Mouse (Mus musculus) myocyte (in vitro differentiated cells): ENCODE measurements around the gene Herc3. TPM values are rescaled to one million over a fixed set of nuclear protein-coding genes. Genes with fewer than 3 reads are reported as not detected.

ENCODE experiments used
- H3K27me3 ChIP-seq: one replicate; pipeline ENCODE4 v1.6.1; 2011; ENCODE audit not compliant: control insufficient read depth, insufficient read depth, insufficient read length
- H3K36me3 ChIP-seq: one replicate; pipeline ENCODE4 v1.6.1; 2011; ENCODE audit not compliant: control insufficient read depth, insufficient read depth
- H3K4me2 ChIP-seq: one replicate; pipeline ENCODE4 v1.6.1; 2011; ENCODE audit warnings: low read depth, control low read depth
- H3K4me3 ChIP-seq: one replicate; pipeline ENCODE4 v1.5.1; 2011; ENCODE audit warnings: mild to moderate bottlenecking, control low read depth, moderate library complexity
- H3K79me2 ChIP-seq: one replicate; pipeline ENCODE4 v1.6.1; 2011; ENCODE audit not compliant: control insufficient read depth, insufficient read depth
- H3ac ChIP-seq: one replicate; pipeline ENCODE4 v1.6.1; 2011; ENCODE audit not compliant: control insufficient read depth, insufficient read length
- CEBPB ChIP-seq: IDR thresholded peaks from 2 replicates; pipeline ENCODE4 v1.6.1; 2011; ENCODE audit warnings: mild to moderate bottlenecking, moderate library complexity; ENCODE audit not compliant: poor library complexity, insufficient read depth, severe bottlenecking
- E2F4 ChIP-seq: IDR thresholded peaks from one replicate; pipeline ENCODE4 v1.6.1; 2011; ENCODE audit warnings: mild to moderate bottlenecking, control low read depth, moderate library complexity; ENCODE audit not compliant: insufficient read depth
- MAX ChIP-seq: IDR thresholded peaks from one replicate; pipeline ENCODE4 v1.6.1; 2011; ENCODE audit warnings: low read depth, mild to moderate bottlenecking, control low read depth
- MYOD1 ChIP-seq, 3 experiments: IDR thresholded peaks; one replicate each; pipeline ENCODE4 v1.6.1; 2011; ENCODE audit warnings: control low read depth in 2 of 3, low read depth in 2 of 3, mild to moderate bottlenecking in 2 of 3, moderate library complexity in 1 of 3; ENCODE audit not compliant: insufficient read length in 2 of 3, control insufficient read depth in 1 of 3
- MYOG ChIP-seq, 3 experiments: IDR thresholded peaks; one replicate each; pipeline ENCODE4 v1.6.1; 2011; ENCODE audit warnings: control low read depth in 2 of 3, low read depth in 2 of 3, mild to moderate bottlenecking in 2 of 3; ENCODE audit not compliant: insufficient read length in 2 of 3, control insufficient read depth in 1 of 3, insufficient read depth in 1 of 3
- POLR2A ChIP-seq: IDR thresholded peaks from one replicate; pipeline ENCODE4 v1.6.1; 2011; ENCODE audit warnings: low read depth, mild to moderate bottlenecking, control low read depth, moderate library complexity; ENCODE audit not compliant: insufficient read length
- POLR2AphosphoS2 ChIP-seq: IDR thresholded peaks from one replicate; pipeline ENCODE4 v1.6.1; 2011; ENCODE audit warnings: low read depth, control low read depth; ENCODE audit not compliant: insufficient read length
- REST ChIP-seq: IDR thresholded peaks from one replicate; pipeline ENCODE4 v1.6.1; 2011; ENCODE audit warnings: mild to moderate bottlenecking, control low read depth, moderate library complexity; ENCODE audit not compliant: insufficient read depth, insufficient read length
- SRF ChIP-seq: IDR thresholded peaks from one replicate; pipeline ENCODE4 v1.6.1; 2011; ENCODE audit warnings: low read depth; ENCODE audit not compliant: control insufficient read depth, insufficient read length
- TCF12 ChIP-seq: IDR thresholded peaks from one replicate; pipeline ENCODE4 v1.6.1; 2011; ENCODE audit warnings: mild to moderate bottlenecking, control low read depth; ENCODE audit not compliant: poor library complexity, insufficient read depth, severe bottlenecking
- TCF3 ChIP-seq: IDR thresholded peaks from one replicate; pipeline ENCODE4 v1.6.1; 2011; ENCODE audit warnings: low read depth, control low read depth; ENCODE audit not compliant: insufficient read length
- USF1 ChIP-seq: IDR thresholded peaks from one replicate; pipeline ENCODE4 v1.6.1; 2011; ENCODE audit warnings: low read depth, mild to moderate bottlenecking, control low read depth, moderate library complexity
- polyA plus RNA-seq: library from polyadenylated mRNA; unstranded; fragments of >200 nt; fragmentation: generic; extraction: Trizol; gene quantifications from one replicate; pipeline ENCODE4 v1.2.1, GENCODE M21; 2012; ENCODE audit warnings: missing spikeins

Herc3 gene
- polyA plus RNA-seq, 1 experiment = 4.5 TPM

DNA sequence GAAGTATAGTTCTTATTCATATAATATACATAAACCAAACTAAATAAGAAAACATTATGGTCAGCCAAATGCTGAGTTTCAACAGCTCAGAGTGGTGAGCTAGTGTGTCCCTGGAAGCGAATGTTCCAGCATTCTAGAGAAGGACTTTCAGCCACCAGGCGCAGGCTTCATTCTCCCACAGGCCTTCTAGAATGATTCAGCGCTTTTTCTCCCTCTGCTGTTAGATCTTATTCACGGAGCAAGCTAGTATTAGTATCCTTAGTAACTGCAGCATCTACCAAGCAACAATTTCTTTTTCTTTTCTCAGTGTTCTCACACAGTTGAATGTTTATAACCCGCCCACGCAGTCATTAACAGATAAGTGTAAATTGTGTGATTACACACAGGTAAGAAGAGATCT, 51.0 kb downstream of the Herc3 start:
- TF ChIP-seq SRF = no peak
- no peak for TF ChIP-seq TCF12
- no peak for TF ChIP-seq CEBPB
- no peak for TF ChIP-seq MYOG (IDR thresholded peaks at IDR 0.05; ENCODE audit: control insufficient read depth in 1 of 3, insufficient read depth in 1 of 3, insufficient read length in 2 of 3, low read depth in 2 of 3)
- no peak for TF ChIP-seq MAX
- no peak for TF ChIP-seq POLR2A
- TF ChIP-seq TCF3 = no peak
- no peak for TF ChIP-seq E2F4
- TF ChIP-seq USF1 = no peak
- no peak for TF ChIP-seq POLR2AphosphoS2
- no peak for TF ChIP-seq REST
- H3K27me3 ChIP-seq = no peaks in the 10 kb centered on the region
- H3K79me2 ChIP-seq = no peaks in the 10 kb centered on the region
- no peaks in the 10 kb centered on the region for H3K36me3 ChIP-seq
- no peak overlapping the region for H3K4me2 ChIP-seq
- H3ac ChIP-seq = no peak overlapping the region
- no peak overlapping the region for H3K4me3 ChIP-seq

DNA sequence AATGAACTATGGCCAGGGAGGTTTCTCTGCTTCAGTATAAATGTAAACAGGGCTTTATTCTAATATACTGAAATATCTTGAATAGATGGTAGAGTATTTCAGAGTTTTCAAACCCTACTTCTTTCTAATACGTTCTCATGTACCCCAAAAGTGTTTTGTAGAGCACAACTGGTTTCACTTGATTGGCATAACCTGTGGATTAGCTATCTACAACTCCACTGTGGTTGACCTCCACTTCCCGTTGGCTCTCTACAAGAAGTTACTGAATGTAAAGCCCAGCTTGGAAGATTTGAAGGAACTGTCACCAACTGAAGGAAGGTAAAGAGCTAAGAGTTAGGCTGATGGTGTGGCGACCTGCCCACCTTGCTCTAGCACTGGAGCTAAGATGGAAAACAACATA, 58.7 kb downstream of the Herc3 start:
- no peak overlapping the region for H3K4me3 ChIP-seq
- no peaks in the 10 kb centered on the region for H3K79me2 ChIP-seq
- TF ChIP-seq TCF3 = no peak
- H3K27me3 ChIP-seq = no peaks in the 10 kb centered on the region
- H3K36me3 ChIP-seq = no peaks in the 10 kb centered on the region
- H3ac ChIP-seq = no peak overlapping the region
- no peak overlapping the region for H3K4me2 ChIP-seq

DNA sequence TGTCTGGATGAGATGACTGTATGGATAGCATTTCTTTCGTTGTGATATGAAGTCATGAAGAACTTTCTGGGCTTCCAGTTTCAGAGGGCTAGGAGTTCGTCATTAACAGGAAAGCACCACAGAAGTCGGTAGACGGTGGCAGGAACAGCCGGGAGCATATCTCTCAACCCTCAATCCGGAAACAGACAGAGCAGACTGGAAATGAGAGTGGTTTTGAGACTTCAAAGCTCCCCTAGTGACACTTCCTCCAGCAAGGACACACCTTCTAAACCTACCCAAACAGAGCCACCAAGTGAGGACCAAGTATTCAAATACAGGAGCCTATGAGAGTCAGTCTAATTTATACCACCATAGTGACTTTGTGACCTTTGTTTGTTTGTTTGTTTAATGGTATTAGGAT, 62.0 kb downstream of the Herc3 start:
- H3K4me3 ChIP-seq = no peak overlapping the region
- TF ChIP-seq TCF3 = no peak
- no peak for TF ChIP-seq POLR2A
- no peak for TF ChIP-seq MYOG (IDR thresholded peaks at IDR 0.05; ENCODE audit: control insufficient read depth in 1 of 3, insufficient read depth in 1 of 3, insufficient read length in 2 of 3, low read depth in 2 of 3)
- no peaks in the 10 kb centered on the region for H3K36me3 ChIP-seq
- no peak overlapping the region for H3ac ChIP-seq
- H3K4me2 ChIP-seq = no peak overlapping the region
- no peaks in the 10 kb centered on the region for H3K27me3 ChIP-seq
- H3K79me2 ChIP-seq = no peaks in the 10 kb centered on the region

DNA sequence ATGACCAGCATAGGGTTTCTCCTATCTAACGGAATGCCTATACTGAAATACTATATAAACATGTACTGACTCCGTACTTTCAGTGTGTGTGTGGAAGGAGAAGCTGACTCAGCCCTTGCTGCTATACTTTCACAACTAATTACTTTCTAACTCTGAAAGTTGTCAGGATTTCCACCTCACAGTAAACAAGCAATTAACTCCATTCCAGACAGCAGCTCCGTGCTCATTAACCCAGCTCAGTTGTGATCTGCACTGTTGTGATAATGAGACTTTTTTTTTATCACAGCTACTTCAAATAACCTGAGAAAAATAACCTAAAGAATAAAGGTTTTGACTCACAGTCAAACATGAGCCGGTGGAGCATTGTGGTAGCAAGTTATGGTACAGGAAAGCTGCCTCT, 63.7 kb downstream of the Herc3 start:
- Histone ChIP-seq H3K36me3 (no peaks in the 10 kb centered on the region), H3K4me3 (no peak overlapping the region), H3ac (no peak overlapping the region), H3K4me2 (no peak overlapping the region), H3K79me2 (no peaks in the 10 kb centered on the region), H3K27me3 (no peaks in the 10 kb centered on the region)
- TF ChIP-seq SRF = no peak
- TF ChIP-seq CEBPB = no peak
- TF ChIP-seq TCF12 = no peak
- no peak for TF ChIP-seq E2F4
- TF ChIP-seq POLR2AphosphoS2 = no peak
- no peak for TF ChIP-seq MYOG (IDR thresholded peaks at IDR 0.05; ENCODE audit: control insufficient read depth in 1 of 3, insufficient read depth in 1 of 3, insufficient read length in 2 of 3, low read depth in 2 of 3)
- TF ChIP-seq USF1 = no peak
- no peak for TF ChIP-seq POLR2A

DNA sequence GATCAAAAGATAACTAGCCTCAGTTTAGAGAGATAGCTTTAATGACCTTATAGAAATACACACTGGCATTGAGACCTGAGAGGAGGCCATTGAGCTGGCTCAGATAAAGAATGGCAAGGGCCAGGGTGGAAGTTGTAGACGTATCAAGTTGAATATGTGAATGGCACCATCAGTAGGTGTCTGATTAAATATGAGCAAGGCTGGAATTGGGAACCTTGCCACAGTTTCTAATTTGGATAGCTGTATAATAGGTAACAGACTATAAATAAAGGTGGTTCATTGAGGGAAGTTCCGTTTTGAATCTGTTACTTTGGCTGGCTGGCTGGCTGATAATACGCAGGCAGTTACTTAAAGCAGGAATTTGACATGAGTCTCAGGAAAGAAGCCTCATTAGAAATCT, 65.4 kb downstream of the Herc3 start:
- H3K79me2 ChIP-seq = no peaks in the 10 kb centered on the region
- no peaks in the 10 kb centered on the region for H3K27me3 ChIP-seq
- no peak overlapping the region for H3K4me3 ChIP-seq
- no peaks in the 10 kb centered on the region for H3K36me3 ChIP-seq
- no peak overlapping the region for H3K4me2 ChIP-seq
- no peak for TF ChIP-seq MAX
- no peak for TF ChIP-seq E2F4
- TF ChIP-seq SRF = no peak
- TF ChIP-seq TCF3 = no peak
- no peak overlapping the region for H3ac ChIP-seq

DNA sequence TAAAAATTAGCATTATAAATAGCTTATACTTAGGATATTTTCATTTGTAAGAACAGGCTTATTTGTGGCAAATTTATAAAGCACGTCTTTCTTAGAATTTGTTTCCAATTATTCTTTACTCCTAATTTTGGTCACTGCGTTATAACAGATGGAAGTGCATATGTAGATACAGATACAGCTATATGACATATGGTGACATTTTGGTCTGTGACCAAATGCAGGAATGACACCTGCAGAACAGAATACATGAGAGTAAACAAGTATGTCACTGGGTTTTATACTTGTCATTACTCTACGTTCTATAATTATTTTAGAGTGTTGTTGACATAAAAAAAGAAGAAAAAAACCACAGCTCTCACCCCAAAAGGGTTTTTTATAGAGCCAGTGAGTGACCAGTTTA, 67.8 kb downstream of the Herc3 start:
- no peak for TF ChIP-seq MAX
- TF ChIP-seq POLR2AphosphoS2 = no peak
- no peak for TF ChIP-seq E2F4
- no peak for TF ChIP-seq CEBPB
- TF ChIP-seq MYOD1 (IDR thresholded peaks at IDR 0.05; ENCODE audit: control insufficient read depth in 1 of 3, insufficient read length in 2 of 3, low read depth in 2 of 3) = no peak
- TF ChIP-seq TCF12 = no peak
- TF ChIP-seq REST = no peak
- no peaks in the 10 kb centered on the region for H3K36me3 ChIP-seq
- H3ac ChIP-seq = no peak overlapping the region

More for the DNA sequence above, 67.8 kb downstream of the Herc3 start:
- H3K4me3 ChIP-seq = no peak overlapping the region
- H3K4me2 ChIP-seq = no peak overlapping the region
- no peaks in the 10 kb centered on the region for H3K79me2 ChIP-seq
- H3K27me3 ChIP-seq = no peaks in the 10 kb centered on the region
